Mouse (Mus musculus): ENCODE results near the gene Klc2. TPM values are rescaled to one million over a fixed set of nuclear protein-coding genes. Genes with fewer than 3 reads are reported as not detected.

Klc2 gene
- total and polyA plus RNA-seq, 3 experiments, result 7.3 to 30.3 TPM; not detected in 1

GRCm38 (mm10) chr19:5152261-5152660 is 33.9 kb upstream of the Klc2 start:
- Histone ChIP-seq H3K36me3 (ENCODE audit: control insufficient read depth in 1 of 2, insufficient read depth in 2 of 2, low read length in 2 of 2) (peaks cover 0 to 6% of the 10 kb centered on the region in 2 experiments; a peak in 2 of 4 replicates), H3K27me3 (ENCODE audit: control insufficient read depth in 1 of 2, insufficient read depth in 2 of 2, low read length in 2 of 2) (no peaks in the 10 kb centered on the region), H3K9me3 (replicated peaks; ENCODE audit: insufficient read depth, low read length) (no peaks in the 10 kb centered on the region), H3K27ac (ENCODE audit: control insufficient read depth, low read depth, low read length) (no peak overlapping the region), H3K4me1 (ENCODE audit: control insufficient read depth in 1 of 2, insufficient read depth in 2 of 2, low read length in 2 of 2) (peaks cover 0 to 10% of the 10 kb centered on the region in 2 experiments; a peak in 1 of 4 replicates), H3K4me3 (ENCODE audit: control insufficient read depth in 1 of 2, insufficient read depth in 1 of 2, low read depth in 2 of 2, low read length in 2 of 2) (no peak overlapping the region), H3K79me2 (ENCODE audit: control insufficient read depth, insufficient read depth, low read length, poor library complexity) (no peaks in the 10 kb centered on the region), H3K9ac (ENCODE audit: control insufficient read depth, low read depth, low read length, poor library complexity, severe bottlenecking) (no peak overlapping the region)
- no peak for TF ChIP-seq GABPA (IDR thresholded peaks at IDR 0.05; ENCODE audit: low read depth, low read length)
- no peak for TF ChIP-seq ETS1 (IDR thresholded peaks at IDR 0.05; ENCODE audit: low read depth, low read length)
- no peak for TF ChIP-seq HCFC1 (IDR thresholded peaks at IDR 0.05; ENCODE audit: low read depth, low read length)
- TF ChIP-seq MYB (IDR thresholded peaks at IDR 0.05; ENCODE audit: low read depth, low read length), result no peak
- TF ChIP-seq POLR2A (IDR thresholded peaks at IDR 0.05; ENCODE audit: control insufficient read depth in 1 of 2, insufficient read depth in 1 of 2, low read depth in 1 of 2, low read length in 2 of 2, poor library complexity in 1 of 2), result no peak
- TF ChIP-seq EP300 (IDR thresholded peaks at IDR 0.05; ENCODE audit: low read depth in 1 of 2, low read length in 2 of 2), result no peak
- no peak for TF ChIP-seq UBTF (IDR thresholded peaks at IDR 0.05; ENCODE audit: borderline replicate concordance, insufficient read depth, low read depth, low read length)
- TF ChIP-seq MAX (IDR thresholded peaks at IDR 0.05; ENCODE audit: low read length), result no peak
- TF ChIP-seq TBP (IDR thresholded peaks at IDR 0.05; ENCODE audit: low read depth, low read length), result no peak
- TF ChIP-seq CHD2 (IDR thresholded peaks at IDR 0.05; ENCODE audit: low read length), result no peak
- TF ChIP-seq SMC3 (IDR thresholded peaks at IDR 0.05; ENCODE audit: low read depth, low read length), result no peak
- no peak for TF ChIP-seq CTCF (IDR thresholded peaks at IDR 0.05 in 2 of 3, conservative IDR thresholded peaks at IDR 0.05 in 1 of 3; ENCODE audit: control insufficient read depth in 1 of 3, insufficient read depth in 1 of 3, low read depth in 2 of 3, low read length in 3 of 3, poor library complexity in 1 of 3, severe bottlenecking in 1 of 3)
- TF ChIP-seq GATA1 (IDR thresholded peaks at IDR 0.05; ENCODE audit: low read depth, low read length), result no peak
- TF ChIP-seq NELFE (IDR thresholded peaks at IDR 0.05; ENCODE audit: low read depth, low read length), result no peak
- DNase-seq (ENCODE audit: low read depth, low spot score), result no peak

- Histone ChIP-seq H3K9ac (ENCODE audit: control insufficient read depth, low read depth, low read length, poor library complexity, severe bottlenecking) (no peak overlapping the region), H3K4me1 (ENCODE audit: control insufficient read depth in 1 of 2, insufficient read depth in 2 of 2, low read length in 2 of 2) (peaks cover 0 to 10% of the 10 kb centered on the region in 2 experiments; a peak in 1 of 4 replicates), H3K79me2 (ENCODE audit: control insufficient read depth, insufficient read depth, low read length, poor library complexity) (no peaks in the 10 kb centered on the region), H3K36me3 (ENCODE audit: control insufficient read depth in 1 of 2, insufficient read depth in 2 of 2, low read length in 2 of 2) (peaks cover 0 to 6% of the 10 kb centered on the region in 2 experiments; a peak in 2 of 4 replicates), H3K27me3 (ENCODE audit: control insufficient read depth in 1 of 2, insufficient read depth in 2 of 2, low read length in 2 of 2) (no peaks in the 10 kb centered on the region), H3K27ac (ENCODE audit: control insufficient read depth, low read depth, low read length) (no peak overlapping the region), H3K9me3 (replicated peaks; ENCODE audit: insufficient read depth, low read length) (no peaks in the 10 kb centered on the region), H3K4me3 (ENCODE audit: control insufficient read depth in 1 of 2, insufficient read depth in 1 of 2, low read depth in 2 of 2, low read length in 2 of 2) (no peak overlapping the region)
- no peak for DNase-seq (ENCODE audit: low read depth, low spot score)
- TF ChIP-seq ZKSCAN1 (IDR thresholded peaks at IDR 0.05; ENCODE audit: low read depth, low read length) (no peak), ETS1 (IDR thresholded peaks at IDR 0.05; ENCODE audit: low read depth, low read length) (no peak), EP300 (IDR thresholded peaks at IDR 0.05; ENCODE audit: low read depth in 1 of 2, low read length in 2 of 2) (no peak), MAX (IDR thresholded peaks at IDR 0.05; ENCODE audit: low read length) (no peak), RCOR1 (IDR thresholded peaks at IDR 0.05; ENCODE audit: low read depth, low read length) (no peak), JUND (IDR thresholded peaks at IDR 0.05; ENCODE audit: low read depth, low read length) (no peak), HCFC1 (IDR thresholded peaks at IDR 0.05; ENCODE audit: low read depth, low read length) (no peak), RAD21 (IDR thresholded peaks at IDR 0.05; ENCODE audit: low read depth, low read length) (no peak)
Observed at GRCm38 (mm10) chr19:5151741-5152140, 33.4 kb upstream of the Klc2 start.

All from MEL (cell line).